Mouse (Mus musculus) megakaryocyte, embryonic 14.5 days (primary cell): ENCODE data around the gene Gucy1a1.

Source experiments
- FLI1 ChIP-seq: IDR thresholded peaks from 2 replicates; pipeline ENCODE4 v1.6.1; 2012; ENCODE audit warnings: low read length, inconsistent platforms, mixed read lengths
- GATA1 ChIP-seq: IDR thresholded peaks from 3 replicates; pipeline ENCODE4 v1.6.1; 2012; ENCODE audit warnings: mixed read lengths, low read length, inconsistent platforms, borderline replicate concordance

DNA sequence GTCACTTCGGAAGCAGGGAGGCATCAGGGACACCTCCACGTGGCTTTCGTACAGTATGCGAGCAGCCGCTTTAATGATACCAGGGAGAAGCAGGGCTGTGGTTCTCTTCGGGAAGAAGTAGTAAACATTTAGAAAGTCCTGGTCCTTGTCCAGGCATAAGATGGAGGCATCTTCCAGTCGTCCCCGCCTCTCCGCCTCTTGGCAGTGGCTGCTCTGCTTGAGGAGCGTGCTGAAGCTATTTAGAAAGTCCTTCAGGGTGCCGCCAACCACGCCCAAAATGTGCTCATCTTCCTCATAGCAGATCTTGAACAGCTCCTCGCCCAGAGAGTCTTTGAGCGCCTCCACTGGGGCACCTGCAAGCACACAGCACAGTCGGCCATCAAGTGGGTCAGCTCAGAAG, 36.6 kb downstream of the Gucy1a1 start:
- TF ChIP-seq GATA1 (no peak), FLI1 (no peak)
